Mouse (Mus musculus) liver, embryonic 13.5 days (tissue): ENCODE measurements around the gene Cdiptos. TPM values are rescaled to one million over a fixed set of nuclear protein-coding genes. Genes with fewer than 3 reads are reported as not detected.

ENCODE experiments used
- ATAC-seq: fragments of 200-750 bp; cut with Nextera tagmentation; 2 replicates; pipeline ENCODE4 v1.8.0; 2017; ENCODE audit warnings: low read depth, mild to moderate bottlenecking, moderate number of reproducible peaks, moderate library complexity
- DNase-seq: peaks from one replicate; pipeline ENCODE4 v3.0.0; 2022
- H3K27ac ChIP-seq: fragments of 300-500 bp; sonication (generic); 2 replicates; pipeline ENCODE4 v1.5.1; 2015; ENCODE audit warnings: moderate library complexity, mild to moderate bottlenecking, inconsistent platforms
- H3K27me3 ChIP-seq: fragments of 300-500 bp; sonication (generic); 2 replicates; pipeline ENCODE4 v1.6.1; 2015; ENCODE audit warnings: mild to moderate bottlenecking, inconsistent platforms
- H3K36me3 ChIP-seq: fragments of 300-500 bp; sonication (generic); 2 replicates; pipeline ENCODE4 v1.6.1; 2015; ENCODE audit warnings: mild to moderate bottlenecking, inconsistent platforms
- H3K4me1 ChIP-seq: fragments of 300-500 bp; sonication (generic); replicated peaks from 2 replicates; pipeline ENCODE4 v1.6.1; 2015; ENCODE audit warnings: inconsistent platforms
- H3K4me2 ChIP-seq: fragments of 300-500 bp; sonication (generic); 2 replicates; pipeline ENCODE4 v1.6.1; 2015; ENCODE audit warnings: inconsistent platforms, mild to moderate bottlenecking, moderate library complexity
- H3K4me3 ChIP-seq: fragments of 300-500 bp; sonication (generic); replicated peaks from 2 replicates; pipeline ENCODE4 v1.5.1; 2015; ENCODE audit warnings: mild to moderate bottlenecking, inconsistent platforms
- H3K9ac ChIP-seq: fragments of 300-500 bp; sonication (generic); 2 replicates; pipeline ENCODE4 v1.6.1; 2015; ENCODE audit warnings: mild to moderate bottlenecking, inconsistent platforms
- H3K9me3 ChIP-seq: fragments of 300-500 bp; sonication (generic); replicated peaks from 2 replicates; pipeline ENCODE4 v1.6.1; 2016; ENCODE audit warnings: inconsistent platforms
- WGBS: fragments of 180-500 bp; shearing (Covaris S2); methylation state at CpG from one replicate; pipeline ENCODE4 v1.1.7; 2015; ENCODE audit not compliant: insufficient replicate concordance; 5-methylcytosine and 5-hydroxymethylcytosine counted together
- polyA plus RNA-seq: library from polyadenylated mRNA; unstranded; fragments of >200 nt; fragmentation: Nextera tagmentation; extraction: Ambion mirVana; gene quantifications from 2 replicates; pipeline ENCODE4 v1.2.1, GENCODE M21; 2015

Cdiptos gene
- polyA plus RNA-seq, 1 experiment from 2014 or later: 0.65 TPM

GRCm38 (mm10) chr7:126948626-126949025 is 27.3 kb downstream of the Cdiptos start:
- peaks cover 51% of the 10 kb centered on the region for H3K27me3 ChIP-seq
- DNase-seq (no peak), ATAC-seq (no peak)
- H3K4me1 ChIP-seq: peaks cover 20% of the 10 kb centered on the region
- WGBS: 62% methylated on average over 10 of the region's 10 CpGs
- no peaks in the 10 kb centered on the region for H3K9me3 ChIP-seq
- no peak overlapping the region for H3K4me2 ChIP-seq
- no peak overlapping the region for H3K9ac ChIP-seq
- H3K4me3 ChIP-seq: no peak overlapping the region
- H3K27ac ChIP-seq: no peak overlapping the region
- peaks cover 11% of the 10 kb centered on the region; the same call in 1 of the 2 replicates for H3K36me3 ChIP-seq

GRCm38 (mm10) chr7:126946530-126946929 is 29.4 kb downstream of the Cdiptos start:
- no peak for ATAC-seq
- Histone ChIP-seq H3K36me3 (peaks cover 11% of the 10 kb centered on the region; the same call in 1 of the 2 replicates), H3K4me3 (no peak overlapping the region), H3K27me3 (peaks cover 31% of the 10 kb centered on the region), H3K9me3 (no peaks in the 10 kb centered on the region), H3K27ac (no peak overlapping the region), H3K9ac (no peak overlapping the region), H3K4me1 (peaks cover 18% of the 10 kb centered on the region), H3K4me2 (no peak overlapping the region)
- WGBS: 49% methylated on average over 3 of the region's 3 CpGs
- no peak for DNase-seq

GRCm38 (mm10) chr7:126941801-126942200 is 34.1 kb downstream of the Cdiptos start:
- H3K27me3 ChIP-seq: no peaks in the 10 kb centered on the region
- H3K4me3 ChIP-seq: no peak overlapping the region
- H3K9me3 ChIP-seq: no peaks in the 10 kb centered on the region
- no peak overlapping the region for H3K27ac ChIP-seq
- no peak overlapping the region for H3K4me2 ChIP-seq
- peaks cover 19% of the 10 kb centered on the region for H3K36me3 ChIP-seq
- ATAC-seq (no peak), DNase-seq (no peak)
- WGBS: 78% methylated on average over 5 of the region's 5 CpGs
- H3K9ac ChIP-seq: no peak overlapping the region
- peaks cover 8% of the 10 kb centered on the region for H3K4me1 ChIP-seq

DNA sequence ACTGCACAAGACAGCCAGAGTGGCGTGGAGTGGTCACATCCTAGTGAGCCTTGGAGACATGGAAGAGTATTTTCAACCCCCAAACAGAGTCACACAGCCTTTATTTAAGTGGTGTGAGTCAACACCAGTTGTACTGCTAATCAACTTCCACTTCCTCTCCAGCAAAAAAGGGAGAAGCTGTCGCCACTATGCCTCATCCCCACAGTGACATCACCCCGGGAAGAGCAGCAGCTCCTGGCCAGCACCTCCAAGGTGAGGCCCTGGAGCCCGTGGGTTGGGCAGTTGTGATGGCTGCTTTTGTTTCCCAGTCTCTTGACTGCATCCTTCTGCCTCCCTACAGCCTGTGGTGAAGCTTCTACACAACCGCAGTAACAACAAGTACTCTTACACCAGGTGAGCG is 34.7 kb downstream of the Cdiptos start:
- H3K4me1 ChIP-seq: peaks cover 8% of the 10 kb centered on the region
- no peak for DNase-seq
- no peak overlapping the region for H3K9ac ChIP-seq
- H3K4me2 ChIP-seq: no peak overlapping the region
- no peak overlapping the region for H3K4me3 ChIP-seq
- H3K36me3 ChIP-seq: peaks cover 23% of the 10 kb centered on the region
- no peak for ATAC-seq
- WGBS: 58% methylated on average over 6 of the region's 6 CpGs
- no peak overlapping the region for H3K27ac ChIP-seq
- H3K9me3 ChIP-seq: no peaks in the 10 kb centered on the region
- H3K27me3 ChIP-seq: no peaks in the 10 kb centered on the region

DNA sequence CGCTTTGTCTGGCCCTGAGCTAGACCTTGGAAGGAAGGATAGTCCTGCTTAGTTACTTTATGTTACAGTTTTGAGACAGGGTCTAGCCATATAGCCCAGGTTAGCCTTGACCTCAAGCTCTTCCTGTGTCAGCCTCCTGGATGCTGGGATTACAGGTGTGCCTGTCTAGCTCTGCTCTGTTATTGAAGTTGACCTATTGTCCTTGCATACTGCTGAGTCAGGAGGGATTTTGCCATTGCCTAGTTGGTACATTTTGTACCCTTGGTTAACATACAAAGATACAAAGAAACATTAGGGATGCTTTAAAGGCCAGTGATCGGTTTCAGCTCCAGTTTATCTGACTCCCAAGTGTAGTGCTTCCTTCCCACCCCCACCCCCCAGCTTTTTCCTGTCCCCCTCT is 43.2 kb downstream of the Cdiptos start:
- H3K9ac ChIP-seq: no peak overlapping the region
- no peak overlapping the region for H3K27ac ChIP-seq
- ATAC-seq (no peak), DNase-seq (no peak)
- H3K4me1 ChIP-seq: peaks cover 24% of the 10 kb centered on the region
- no peaks in the 10 kb centered on the region for H3K9me3 ChIP-seq
- no peak overlapping the region for H3K4me2 ChIP-seq
- WGBS: 63% methylated on average over 2 of the region's 2 CpGs
- no peaks in the 10 kb centered on the region for H3K27me3 ChIP-seq
- no peak overlapping the region for H3K4me3 ChIP-seq
- peaks cover 43% of the 10 kb centered on the region for H3K36me3 ChIP-seq

DNA sequence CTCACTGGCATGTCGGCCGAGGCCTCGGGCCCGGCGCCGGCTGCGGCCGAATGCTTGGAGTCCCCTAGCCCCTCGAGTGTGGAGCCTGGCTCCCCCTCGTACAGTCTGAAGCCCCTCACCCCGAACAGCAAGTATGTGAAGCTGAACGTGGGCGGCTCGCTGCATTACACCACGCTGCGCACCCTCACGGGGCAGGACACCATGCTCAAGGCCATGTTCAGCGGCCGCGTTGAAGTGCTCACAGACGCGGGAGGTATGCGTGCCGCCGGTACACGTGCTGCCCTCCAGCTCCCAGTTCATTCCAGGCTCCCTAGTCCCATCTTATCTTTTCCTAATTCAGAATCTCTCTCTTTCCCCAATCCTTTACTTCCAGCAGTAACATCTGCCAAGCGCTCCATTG is 46.9 kb downstream of the Cdiptos start:
- DNase-seq: no peak
- H3K27me3 ChIP-seq: no peaks in the 10 kb centered on the region
- H3K4me3 ChIP-seq: peak overlapping the region; percentile 90
- WGBS: 1% methylated on average over 27 of the region's 27 CpGs
- peak overlapping the region; percentile 84 for H3K27ac ChIP-seq
- H3K4me1 ChIP-seq: peaks cover 56% of the 10 kb centered on the region
- H3K36me3 ChIP-seq: peaks cover 25% of the 10 kb centered on the region; the same call in 1 of the 2 replicates
- peak overlapping the region; percentile 100 for H3K4me2 ChIP-seq
- peak; percentile 50 for ATAC-seq
- no peaks in the 10 kb centered on the region for H3K9me3 ChIP-seq
- peak overlapping the region; percentile 96 for H3K9ac ChIP-seq

GRCm38 (mm10) chr7:126928384-126929037 is 47.4 kb downstream of the Cdiptos start, which contains the start of gene Kctd13:
Kctd13 (plus strand) TSS chr7:126928879.
- peaks cover 22% of the 10 kb centered on the region; the same call in 1 of the 2 replicates for H3K36me3 ChIP-seq
- peak within 1 kb of the TSS; percentile 96 for H3K9ac ChIP-seq
- H3K9me3 ChIP-seq: no peaks in the 10 kb centered on the region
- H3K27ac ChIP-seq: peak within 1 kb of the TSS; percentile 84
- peaks cover 61% of the 10 kb centered on the region for H3K4me1 ChIP-seq
- peak within 1 kb of the TSS; percentile 90 for H3K4me3 ChIP-seq
- peak; percentile 94 for DNase-seq
- 1% methylated on average over 56 of the region's 56 CpGs for WGBS
- ATAC-seq: peak; percentile 95
- peak within 1 kb of the TSS; percentile 100 for H3K4me2 ChIP-seq
- no peaks in the 10 kb centered on the region for H3K27me3 ChIP-seq

- no peak for DNase-seq
- no peak overlapping the region for H3K4me2 ChIP-seq
Observed at GRCm38 (mm10) chr7:126926299-126926698, 49.6 kb downstream of the Cdiptos start.

GRCm38 (mm10) chr7:126923999-126924398 is 51.9 kb downstream of the Cdiptos start:
- WGBS: 48% methylated on average over 5 of the region's 5 CpGs
- H3K27me3 ChIP-seq: no peaks in the 10 kb centered on the region
- H3K36me3 ChIP-seq: no peaks in the 10 kb centered on the region
- DNase-seq (no peak), ATAC-seq (no peak)
- H3K9me3 ChIP-seq: no peaks in the 10 kb centered on the region
- H3K4me3 ChIP-seq: no peak overlapping the region
- no peak overlapping the region for H3K9ac ChIP-seq
- peaks cover 63% of the 10 kb centered on the region for H3K4me1 ChIP-seq
- peak overlapping the region; percentile 30; the same call in 1 of the 2 replicates for H3K27ac ChIP-seq
- H3K4me2 ChIP-seq: no peak overlapping the region

More at GRCm38 (mm10) chr7:126926299-126926698, 49.6 kb downstream of the Cdiptos start:
- peaks cover 79% of the 10 kb centered on the region for H3K4me1 ChIP-seq
- H3K36me3 ChIP-seq: peaks cover 9% of the 10 kb centered on the region; the same call in 1 of the 2 replicates
- no peak overlapping the region for H3K9ac ChIP-seq
- H3K9me3 ChIP-seq: no peaks in the 10 kb centered on the region
- H3K4me3 ChIP-seq: no peak overlapping the region
- H3K27ac ChIP-seq: no peak overlapping the region; the same call in 1 of the 2 replicates
- WGBS: 7% methylated on average over 3 of the region's 3 CpGs
- ATAC-seq: peak; percentile 27; the same call in 1 of the 2 replicates
- no peaks in the 10 kb centered on the region for H3K27me3 ChIP-seq

DNA sequence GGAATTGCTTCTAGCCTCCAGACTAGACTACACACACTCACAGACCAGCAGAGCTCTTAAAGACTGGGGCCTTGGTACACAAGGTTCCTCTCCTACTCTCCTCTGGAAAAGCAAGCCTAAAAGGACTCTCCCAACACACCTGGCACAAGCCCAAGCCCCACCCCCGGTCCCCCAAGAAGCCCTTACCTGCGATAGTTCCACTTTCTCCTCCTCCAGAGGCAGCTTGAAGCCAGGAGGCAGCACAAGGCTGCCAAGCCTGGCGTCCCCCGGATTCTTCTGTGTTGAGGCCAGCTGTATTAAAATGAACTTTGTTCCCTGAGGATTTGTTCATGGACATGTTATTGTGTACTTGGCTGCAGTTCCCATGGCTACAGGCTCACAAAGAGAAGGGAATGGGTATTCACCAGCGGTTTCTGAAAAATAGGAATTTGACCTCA is 53.3 kb downstream of the Cdiptos start, which contains the start of gene Tmem219:
TSS of gene Tmem219 (minus strand) at position 294 of the 437 bp plus-strand sequence.
- no peaks in the 10 kb centered on the region for H3K36me3 ChIP-seq
- H3K27ac ChIP-seq: peak within 1 kb of the TSS; percentile 30; the same call in 1 of the 2 replicates
- H3K4me1 ChIP-seq: peaks cover 55% of the 10 kb centered on the region
- ATAC-seq (no peak), DNase-seq (no peak)
- H3K27me3 ChIP-seq: no peaks in the 10 kb centered on the region
- H3K9ac ChIP-seq: no peak within 1 kb of the TSS
- H3K4me3 ChIP-seq: no peak within 1 kb of the TSS
- WGBS: 65% methylated on average over 5 of the region's 5 CpGs
- no peaks in the 10 kb centered on the region for H3K9me3 ChIP-seq
- H3K4me2 ChIP-seq: peak within 1 kb of the TSS; percentile 15
